Mouse (Mus musculus) lung, embryonic 15.5 days (tissue): Measurements from ENCODE around the gene Tsx. TPM values are rescaled to one million over a fixed set of nuclear protein-coding genes. Genes with fewer than 3 reads are reported as not detected.
"Not testable (repeated sequence)": the region's sequence is repeated elsewhere in the genome, so short reads cannot be mapped to it uniquely, and the experiment has no call there.

Experiments used
- ATAC-seq: fragments of 200-750 bp; cut with Nextera tagmentation; 2 replicates; pipeline ENCODE4 v1.8.0; 2017; ENCODE audit warnings: moderate number of reproducible peaks, borderline replicate concordance; ENCODE audit not compliant: low FRiP score, low TSS enrichment; ENCODE audit errors: extremely low read depth
- H3K27ac ChIP-seq: fragments of 300-500 bp; sonication (generic); 2 replicates; pipeline ENCODE4 v1.5.1; 2015; ENCODE audit warnings: moderate library complexity, mild to moderate bottlenecking, inconsistent platforms
- H3K27me3 ChIP-seq: fragments of 300-500 bp; sonication (generic); 2 replicates; pipeline ENCODE4 v1.6.1; 2015; ENCODE audit warnings: inconsistent platforms
- H3K36me3 ChIP-seq: fragments of 300-500 bp; sonication (generic); 2 replicates; pipeline ENCODE4 v1.6.1; 2015; ENCODE audit warnings: inconsistent platforms
- H3K4me1 ChIP-seq: fragments of 300-500 bp; sonication (generic); 2 replicates; pipeline ENCODE4 v1.6.1; 2015; ENCODE audit warnings: inconsistent platforms
- H3K4me2 ChIP-seq: fragments of 300-500 bp; sonication (generic); 2 replicates; pipeline ENCODE4 v1.6.1; 2015; ENCODE audit warnings: inconsistent platforms, mild to moderate bottlenecking, moderate library complexity
- H3K4me3 ChIP-seq: fragments of 300-500 bp; sonication (generic); 2 replicates; pipeline ENCODE4 v1.5.1; 2015; ENCODE audit warnings: mild to moderate bottlenecking, inconsistent platforms
- H3K9ac ChIP-seq: fragments of 300-500 bp; sonication (generic); 2 replicates; pipeline ENCODE4 v1.6.1; 2015; ENCODE audit warnings: inconsistent platforms
- H3K9me3 ChIP-seq: fragments of 300-500 bp; sonication (generic); 2 replicates; pipeline ENCODE4 v1.6.1; 2016; ENCODE audit warnings: inconsistent platforms
- WGBS: fragments of 180-500 bp; shearing (Covaris S2); methylation state at CpG from one replicate; pipeline ENCODE4 v1.1.7; 2015; 5-methylcytosine and 5-hydroxymethylcytosine counted together
- polyA plus RNA-seq: library from polyadenylated mRNA; unstranded; fragments of >200 nt; fragmentation: Nextera tagmentation; extraction: Ambion mirVana; gene quantifications from 2 replicates; pipeline ENCODE4 v1.2.1, GENCODE M21; 2015

The Tsx gene
- polyA plus RNA-seq, 1 experiment from 2014 or later, result 0.31 TPM

- no peaks in the 10 kb centered on the region for H3K9me3 ChIP-seq
- peaks cover 39% of the 10 kb centered on the region for H3K27me3 ChIP-seq
- no peak overlapping the region for H3K27ac ChIP-seq
- no peaks in the 10 kb centered on the region for H3K36me3 ChIP-seq
- no peak for ATAC-seq
- H3K4me1 ChIP-seq, result no peaks in the 10 kb centered on the region
- 13% methylated on average over 9 of the region's 9 CpGs for WGBS
- H3K4me2 ChIP-seq, result no peak overlapping the region
- no peak overlapping the region for H3K9ac ChIP-seq
- H3K4me3 ChIP-seq, result no peak overlapping the region
Observed at GRCm38 (mm10) chrX:103438023-103438422, 23.8 kb downstream of the Tsx start.

- Histone ChIP-seq H3K4me1 (no peaks in the 10 kb centered on the region), H3K27me3 (peaks cover 34% of the 10 kb centered on the region), H3K9ac (no peak overlapping the region), H3K27ac (no peak overlapping the region), H3K4me2 (no peak overlapping the region), H3K9me3 (no peaks in the 10 kb centered on the region), H3K4me3 (no peak overlapping the region), H3K36me3 (no peaks in the 10 kb centered on the region)
- no peak for ATAC-seq
- WGBS, result 0% methylated on average over 1 of the region's 1 CpGs
Observed at GRCm38 (mm10) chrX:103440803-103441202, 26.5 kb downstream of the Tsx start.

GRCm38 (mm10) chrX:103443755-103444154 is 29.5 kb downstream of the Tsx start:
- H3K4me3 ChIP-seq, result no peak overlapping the region
- ATAC-seq, result no peak
- H3K4me1 ChIP-seq, result no peaks in the 10 kb centered on the region
- H3K27me3 ChIP-seq, result peaks cover 34% of the 10 kb centered on the region
- H3K9me3 ChIP-seq, result no peaks in the 10 kb centered on the region
- no peaks in the 10 kb centered on the region for H3K36me3 ChIP-seq
- WGBS, result 29% methylated on average over 7 of the region's 7 CpGs
- no peak overlapping the region for H3K4me2 ChIP-seq
- no peak overlapping the region for H3K27ac ChIP-seq
- H3K9ac ChIP-seq, result no peak overlapping the region

GRCm38 (mm10) chrX:103447539-103448169 is 33.4 kb downstream of the Tsx start:
- H3K27ac ChIP-seq, result no peak overlapping the region
- H3K27me3 ChIP-seq, result peaks cover 31% of the 10 kb centered on the region
- H3K36me3 ChIP-seq, result no peaks in the 10 kb centered on the region
- H3K4me2 ChIP-seq, result peak overlapping the region; percentile 55
- H3K4me1 ChIP-seq, result no peaks in the 10 kb centered on the region
- ATAC-seq, result peak; percentile 90
- WGBS, result 6% methylated on average over 34 of the region's 34 CpGs
- H3K9me3 ChIP-seq, result no peaks in the 10 kb centered on the region
- H3K9ac ChIP-seq, result no peak overlapping the region
- peak overlapping the region; percentile 38 for H3K4me3 ChIP-seq

GRCm38 (mm10) chrX:103448429-103448828 is 34.2 kb downstream of the Tsx start:
- 38% methylated on average over 11 of the region's 13 CpGs for WGBS
- not testable (repeated sequence) for H3K36me3 ChIP-seq

GRCm38 (mm10) chrX:103448943-103449722 is 34.9 kb downstream of the Tsx start:
- not testable (repeated sequence) for H3K27ac ChIP-seq, H3K4me1 ChIP-seq, H3K4me2 ChIP-seq, H3K36me3 ChIP-seq, H3K9ac ChIP-seq, H3K4me3 ChIP-seq, ATAC-seq, H3K9me3 ChIP-seq
- 68% methylated on average over 23 of the region's 27 CpGs for WGBS
- peaks cover 31% of the 10 kb centered on the region for H3K27me3 ChIP-seq

More at GRCm38 (mm10) chrX:103448429-103448828, 34.2 kb downstream of the Tsx start:
- peak overlapping the region; percentile 38 for H3K4me3 ChIP-seq
- not testable (repeated sequence) for H3K27ac ChIP-seq, H3K9ac ChIP-seq, H3K9me3 ChIP-seq, ATAC-seq, H3K4me1 ChIP-seq
- peaks cover 31% of the 10 kb centered on the region for H3K27me3 ChIP-seq
- peak overlapping the region; percentile 55 for H3K4me2 ChIP-seq

- Histone ChIP-seq H3K9ac (no peak overlapping the region), H3K27ac (no peak overlapping the region), H3K4me2 (no peak overlapping the region), H3K4me3 (no peak overlapping the region), H3K36me3 (no peaks in the 10 kb centered on the region), H3K9me3 (no peaks in the 10 kb centered on the region), H3K27me3 (peaks cover 15% of the 10 kb centered on the region), H3K4me1 (no peaks in the 10 kb centered on the region)
- no peak for ATAC-seq
- WGBS, result 81% methylated on average over 6 of the region's 6 CpGs
Observed at GRCm38 (mm10) chrX:103452815-103453214, 38.5 kb downstream of the Tsx start.

- H3K27me3 ChIP-seq, result no peaks in the 10 kb centered on the region
- H3K9ac ChIP-seq, result no peak overlapping the region
- H3K4me1 ChIP-seq, result no peaks in the 10 kb centered on the region
- ATAC-seq, result no peak
- H3K36me3 ChIP-seq, result no peaks in the 10 kb centered on the region
- 71% methylated on average over 5 of the region's 5 CpGs for WGBS
- H3K9me3 ChIP-seq, result no peaks in the 10 kb centered on the region
- H3K4me2 ChIP-seq, result no peak overlapping the region
- no peak overlapping the region for H3K4me3 ChIP-seq
- no peak overlapping the region for H3K27ac ChIP-seq
Observed at GRCm38 (mm10) chrX:103460056-103460455, 45.8 kb downstream of the Tsx start.

- Histone ChIP-seq H3K4me1 (no peaks in the 10 kb centered on the region), H3K27me3 (no peaks in the 10 kb centered on the region), H3K27ac (no peak overlapping the region), H3K36me3 (no peaks in the 10 kb centered on the region), H3K9ac (no peak overlapping the region), H3K9me3 (no peaks in the 10 kb centered on the region), H3K4me2 (no peak overlapping the region), H3K4me3 (no peak overlapping the region)
- no peak for ATAC-seq
- WGBS, result 76% methylated on average over 2 of the region's 2 CpGs
Observed at GRCm38 (mm10) chrX:103468998-103469397, 54.7 kb downstream of the Tsx start.

GRCm38 (mm10) chrX:103472346-103472745 is 58.1 kb downstream of the Tsx start:
- Histone ChIP-seq H3K4me3 (no peak overlapping the region), H3K9ac (no peak overlapping the region), H3K36me3 (no peaks in the 10 kb centered on the region), H3K9me3 (no peaks in the 10 kb centered on the region), H3K27me3 (no peaks in the 10 kb centered on the region), H3K27ac (no peak overlapping the region), H3K4me2 (no peak overlapping the region), H3K4me1 (no peaks in the 10 kb centered on the region)
- 63% methylated on average over 3 of the region's 3 CpGs for WGBS
- no peak for ATAC-seq
